Mouse (Mus musculus): ENCODE measurements at regions not wholly inside any gene's neighbourhood (a gene's known extent, or its start where the extent isn't known, plus 50 kb on each side); places are given as distances from the start of the nearest gene placed in this dataset.

- no peak for DNase-seq (ENCODE audit: low spot score)
Measured at GRCm38 (mm10) chr13:107179551-107179950, 157.6 kb upstream of the Kif2a start.

DNA sequence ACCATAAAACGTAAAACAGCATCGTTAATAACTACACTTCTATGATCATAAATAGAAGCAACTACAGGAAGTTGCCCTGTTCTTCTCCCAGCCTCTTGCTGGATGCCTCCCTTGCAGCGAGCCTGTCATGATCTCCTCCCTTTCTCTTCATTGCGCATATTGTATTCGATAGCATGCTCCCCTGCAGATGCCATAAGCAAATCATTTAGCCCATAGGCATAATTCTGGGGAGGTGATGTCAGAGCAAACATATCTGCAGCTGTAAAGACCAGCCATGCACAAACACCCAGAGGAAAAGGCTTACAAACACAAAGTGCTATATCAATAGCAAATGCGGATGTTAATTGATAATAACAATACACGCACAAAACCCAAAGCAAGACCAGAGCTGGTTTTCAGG lies 155.7 kb upstream of the Kif2a start:
- DNase-seq (ENCODE audit: low spot score), result no peak

DNA sequence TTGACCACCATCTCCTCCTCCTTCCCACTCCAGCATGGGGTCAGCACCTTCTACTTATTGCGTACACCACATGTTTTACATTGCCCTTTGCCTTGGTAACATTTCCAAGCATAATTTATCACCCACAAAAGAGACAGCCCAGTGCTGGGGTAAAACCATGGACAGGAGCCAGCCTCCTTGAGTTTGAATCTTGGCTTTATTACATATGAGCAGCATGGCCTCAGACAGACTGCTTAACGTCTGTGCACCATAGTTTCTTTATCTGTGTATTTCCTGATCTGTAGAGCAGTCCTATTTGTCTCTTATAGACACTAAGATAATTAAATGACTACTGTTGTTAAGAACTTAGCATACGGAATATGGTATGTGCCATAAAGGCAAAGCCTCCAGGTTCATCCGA lies 154.0 kb upstream of the Kif2a start:
- DNase-seq (ENCODE audit: low spot score), result no peak

DNA sequence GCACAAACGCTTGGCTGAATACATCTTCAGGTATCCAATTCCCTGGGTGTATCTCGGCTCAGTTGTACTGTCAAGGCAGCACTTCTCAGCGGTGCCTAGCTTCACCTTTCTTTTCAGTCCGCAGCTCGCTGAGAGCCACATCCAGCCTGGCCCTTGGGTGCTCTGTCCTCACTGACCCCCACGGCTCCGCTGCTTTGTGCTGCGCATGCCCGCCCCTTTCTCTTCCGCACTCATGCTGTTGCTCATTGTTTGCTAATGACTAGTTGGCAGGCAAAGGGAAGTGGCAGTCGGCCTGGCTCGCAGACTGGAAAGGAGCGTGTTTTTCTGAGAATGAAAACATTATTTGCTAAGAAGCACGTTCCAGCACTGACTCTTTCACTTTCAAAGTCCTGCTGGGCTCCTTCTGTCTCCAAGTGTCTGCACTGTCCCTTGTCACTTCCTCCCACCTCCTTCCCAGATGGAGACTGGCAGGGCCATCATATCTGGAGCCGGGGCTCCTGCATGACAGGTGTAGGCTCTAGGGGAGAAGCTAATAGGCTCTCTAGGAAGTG lies 146.7 kb upstream of the Kif2a start:
- peak; percentile 25 for DNase-seq (ENCODE audit: low spot score)

DNA sequence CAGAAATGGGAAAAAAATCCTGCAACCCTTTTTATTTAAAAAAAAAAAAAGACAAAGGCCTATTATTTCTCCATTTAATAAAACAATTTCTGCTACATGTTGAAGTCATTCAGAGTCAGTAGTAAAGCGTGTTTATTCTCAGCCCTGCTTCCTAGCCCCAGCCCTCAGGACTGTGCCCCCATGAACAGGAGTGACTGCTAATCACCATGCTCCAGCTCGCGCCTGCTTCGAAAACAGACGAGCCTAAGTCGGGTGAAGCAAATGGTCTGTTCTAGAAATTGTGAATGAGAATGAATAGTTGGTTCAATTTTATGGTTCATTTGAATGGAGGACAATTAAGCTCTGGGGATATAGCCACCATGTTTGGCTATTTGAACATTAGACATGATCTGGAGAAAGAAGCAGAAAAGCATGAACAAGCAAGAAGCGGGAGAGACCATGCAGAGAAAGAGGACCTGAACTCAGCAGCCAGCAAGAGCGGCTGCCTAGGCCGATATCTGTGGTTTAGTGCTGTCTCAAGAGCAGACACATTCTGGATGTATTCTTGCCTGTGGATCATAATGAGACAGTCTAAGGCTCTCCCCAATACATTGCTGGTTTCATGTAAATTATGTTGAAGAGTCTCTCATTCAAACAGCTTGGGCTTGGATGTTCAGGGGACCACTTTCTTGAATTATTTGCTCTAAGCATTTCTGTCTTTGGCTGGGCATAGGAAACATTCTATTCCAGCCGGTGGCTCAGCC lies 146.1 kb upstream of the Kif2a start:
- DNase-seq (ENCODE audit: low spot score), result no peak

- DNase-seq (ENCODE audit: low spot score), result no peak
Measured at GRCm38 (mm10) chr13:107151548-107151947, 129.6 kb upstream of the Kif2a start.

DNA sequence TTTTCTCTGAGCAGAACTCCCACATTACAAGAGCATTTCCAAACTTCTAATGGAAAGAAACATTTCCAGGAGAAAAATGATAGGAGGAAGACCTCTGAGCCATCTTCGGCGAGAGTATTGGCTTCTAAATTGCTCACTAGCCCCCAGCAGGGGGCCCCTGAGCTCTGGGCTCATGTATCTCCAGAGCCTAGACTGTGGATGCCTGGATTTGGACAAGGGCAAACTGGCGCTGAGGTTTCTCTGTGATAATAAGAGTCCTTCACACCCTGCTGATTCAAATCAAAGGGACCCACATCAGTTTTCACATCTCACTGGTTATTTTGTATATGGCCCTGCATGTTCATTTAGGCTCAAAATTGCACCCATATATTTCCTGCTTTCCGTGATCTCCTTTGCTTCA lies 119.3 kb upstream of the Kif2a start:
- DNase-seq (ENCODE audit: low spot score), result no peak

DNA sequence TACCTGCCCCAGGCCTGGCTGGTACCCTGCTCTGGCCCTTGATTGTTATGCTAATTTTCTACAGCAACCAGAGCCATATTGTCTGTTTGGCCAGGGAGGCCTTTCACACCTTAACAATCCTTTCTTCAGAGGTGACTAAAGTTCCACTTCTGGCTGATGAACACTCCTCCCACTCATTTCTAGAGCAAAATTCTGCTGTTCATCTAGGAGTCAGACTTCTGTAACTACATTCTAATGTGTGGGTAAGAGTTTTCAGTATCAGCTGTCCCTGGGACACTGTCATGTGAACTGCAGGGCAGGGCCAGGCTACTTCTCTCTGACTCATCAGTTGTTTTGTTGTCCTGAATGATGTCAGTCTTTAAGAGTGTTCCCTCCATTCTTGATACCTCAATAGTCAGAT lies 112.2 kb upstream of the Kif2a start:
- DNase-seq (ENCODE audit: low spot score), result no peak

GRCm38 (mm10) chr13:107126636-107127035 lies 104.7 kb upstream of the Kif2a start:
- no peak for DNase-seq (ENCODE audit: low spot score)

DNA sequence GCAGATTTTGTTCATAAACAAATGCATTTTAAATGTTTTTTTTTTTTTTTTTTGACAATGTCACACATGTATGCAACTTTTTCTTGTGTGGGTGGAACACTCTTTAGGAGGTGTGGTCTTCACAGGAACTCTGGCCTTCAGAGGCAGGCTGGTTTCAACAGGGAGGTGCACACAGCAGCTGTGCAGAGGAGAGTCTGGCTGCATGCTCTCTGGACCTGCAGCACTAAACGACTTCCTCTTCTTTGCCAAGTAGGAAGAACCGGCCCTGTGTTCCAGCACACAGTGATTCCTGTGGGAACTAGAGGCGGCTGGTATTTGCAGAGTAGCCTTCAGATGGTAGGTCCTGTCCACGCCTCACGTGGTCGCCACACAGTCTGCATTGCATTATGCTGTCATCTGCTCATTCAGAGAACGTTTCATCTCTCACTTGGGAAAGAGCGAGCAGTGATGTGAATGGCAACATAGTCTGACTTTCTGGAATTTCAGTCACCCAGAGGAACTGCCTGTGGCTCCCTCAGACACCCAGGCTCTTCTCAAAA lies 102.3 kb upstream of the Kif2a start:
- DNase-seq (ENCODE audit: low spot score), result no peak

DNA sequence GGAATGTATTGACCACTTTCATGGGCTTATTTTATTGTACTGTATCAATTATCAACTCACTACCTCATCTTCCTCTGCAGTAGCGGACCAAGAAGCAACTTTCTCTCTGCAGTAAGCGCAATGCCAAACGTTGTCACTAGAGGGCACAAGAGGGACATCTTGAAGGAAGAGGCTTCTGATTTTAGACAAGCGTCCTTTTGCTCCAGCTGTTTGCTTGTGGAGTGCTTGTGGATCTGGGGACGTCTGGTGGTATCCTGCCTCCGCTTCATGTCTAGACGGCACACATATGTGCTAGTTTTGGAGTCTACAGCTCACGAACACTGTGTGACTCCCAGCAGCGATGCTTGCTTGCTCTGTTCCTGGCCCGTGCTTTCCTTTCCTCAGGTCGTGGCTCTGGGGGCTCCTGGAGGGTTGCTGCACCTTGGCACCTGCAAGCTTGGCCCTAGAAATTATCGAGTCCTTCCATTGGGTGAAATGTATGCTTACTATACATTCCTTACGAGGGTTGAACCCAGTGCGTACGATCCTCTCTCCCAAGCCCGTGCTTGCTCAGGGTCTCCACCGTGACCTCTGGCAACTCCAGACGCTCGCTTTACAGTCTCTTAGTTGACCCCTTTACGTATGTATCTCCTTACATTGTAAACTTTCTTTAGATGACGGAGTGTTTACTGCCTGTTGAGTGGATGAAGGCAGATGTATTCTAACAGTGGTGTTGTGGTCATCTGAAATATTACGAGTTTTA lies 92.2 kb upstream of the Kif2a start:
- peak; percentile 14 for DNase-seq (ENCODE audit: low spot score)

- DNase-seq (ENCODE audit: low spot score), result no peak
Measured at GRCm38 (mm10) chr13:107108045-107108444, 86.1 kb upstream of the Kif2a start.

- DNase-seq (ENCODE audit: low spot score), result no peak
Measured at GRCm38 (mm10) chr13:107107572-107107971, 85.6 kb upstream of the Kif2a start.

GRCm38 (mm10) chr13:107105510-107105909 lies 83.6 kb upstream of the Kif2a start:
- no peak for DNase-seq (ENCODE audit: low spot score)

- peak; percentile 50 for DNase-seq (ENCODE audit: low spot score)
Measured at GRCm38 (mm10) chr13:107101598-107101997, 79.7 kb upstream of the Kif2a start.

GRCm38 (mm10) chr13:107100852-107101325 lies 79.0 kb upstream of the Kif2a start:
- DNase-seq (ENCODE audit: low spot score), result no peak

DNA sequence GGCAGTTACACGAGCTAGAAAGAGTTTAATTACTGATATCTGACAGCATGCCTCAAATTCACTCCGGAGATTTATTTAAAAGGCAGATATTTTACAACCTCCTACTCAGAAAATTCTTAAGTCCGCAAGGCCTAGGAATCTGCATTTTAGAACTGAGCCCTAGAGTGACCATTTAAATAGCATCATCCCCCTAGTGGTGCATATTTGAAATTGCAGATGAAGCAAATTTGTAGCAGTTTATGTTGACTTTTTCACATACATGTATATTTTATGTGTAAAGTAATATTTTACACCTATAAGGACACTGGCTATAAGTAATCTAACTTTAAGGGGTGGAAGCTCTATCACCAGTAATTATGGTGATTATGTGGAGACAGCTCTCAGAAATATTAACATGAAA lies 78.2 kb upstream of the Kif2a start:
- no peak for DNase-seq (ENCODE audit: low spot score)

DNA sequence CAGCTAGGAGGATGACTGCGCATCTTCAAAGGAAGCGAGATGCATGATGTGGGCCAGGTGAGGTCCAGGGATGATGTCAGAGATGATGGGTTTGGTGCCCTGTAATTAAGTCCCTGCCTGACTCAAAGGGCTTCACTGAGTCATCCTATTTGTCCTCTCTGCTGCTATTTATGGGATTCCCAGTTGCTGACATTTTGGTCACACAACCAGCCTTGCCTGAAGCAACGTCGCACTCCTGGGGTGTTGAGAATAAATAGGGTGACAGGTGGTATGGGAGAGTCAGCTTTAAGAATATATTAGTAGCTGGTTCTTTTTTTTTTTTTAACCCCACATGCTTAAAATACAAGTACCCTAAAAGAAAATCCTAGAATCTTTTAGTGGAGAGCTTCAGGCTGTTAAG lies 75.1 kb upstream of the Kif2a start:
- DNase-seq (ENCODE audit: low spot score), result no peak

DNA sequence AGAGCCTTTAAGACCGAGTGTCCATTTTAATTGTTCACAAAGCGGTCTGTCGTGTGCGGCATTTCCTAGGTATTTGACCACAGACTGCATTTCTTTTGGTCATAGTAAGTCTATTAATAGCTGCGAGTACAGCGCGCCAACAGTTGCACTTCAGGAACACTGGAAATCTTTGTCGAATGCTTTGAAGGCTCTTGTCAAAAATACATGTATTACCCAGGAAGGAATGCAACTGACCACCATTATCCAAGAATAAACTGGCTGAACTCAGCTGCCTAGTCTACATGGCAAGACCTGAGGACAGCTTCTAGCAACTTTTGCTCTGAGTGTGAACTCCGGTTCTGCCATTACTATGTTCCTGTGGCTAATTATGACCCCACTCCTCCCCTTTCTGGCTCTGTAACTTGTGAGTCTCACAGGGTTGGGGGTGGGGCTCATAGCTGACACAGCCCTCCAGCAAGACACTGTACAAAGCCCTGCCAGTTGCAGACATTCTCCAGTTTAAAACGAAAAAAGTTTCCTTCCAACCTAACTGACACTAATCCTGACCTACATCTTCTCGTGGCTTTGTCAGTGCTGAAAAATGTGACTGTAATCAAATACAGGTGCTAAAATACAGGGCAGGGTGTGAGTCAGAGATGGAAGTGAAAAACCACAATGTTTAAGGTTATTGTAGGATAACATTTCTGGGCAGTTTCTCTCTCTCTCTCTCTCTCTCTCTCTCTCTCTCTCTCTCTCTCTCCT lies 73.2 kb upstream of the Kif2a start:
- DNase-seq (ENCODE audit: low spot score), result no peak

- DNase-seq (ENCODE audit: low spot score), result no peak
Measured at GRCm38 (mm10) chr13:107094487-107094886, 72.6 kb upstream of the Kif2a start.

DNA sequence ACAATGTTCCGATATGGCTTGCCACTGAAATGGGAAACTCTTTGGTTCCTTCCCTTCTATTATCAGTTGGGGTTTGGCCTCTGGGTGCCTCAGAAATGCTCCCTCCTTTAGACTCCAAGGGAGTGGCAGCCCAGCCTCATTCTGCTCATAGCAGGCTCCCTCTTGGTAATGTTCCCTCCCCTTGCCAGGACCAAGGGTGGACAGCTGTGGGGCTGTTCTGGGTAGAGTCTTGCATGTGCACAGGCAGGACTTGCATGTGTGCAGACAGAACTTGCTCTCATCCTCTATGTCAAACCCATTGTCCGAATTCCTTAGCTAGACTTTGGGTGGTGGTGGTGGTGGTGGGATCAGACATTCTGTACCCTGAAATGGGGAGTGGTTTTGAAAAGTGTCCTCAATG lies 71.8 kb upstream of the Kif2a start:
- DNase-seq (ENCODE audit: low spot score), result no peak

- no peak for DNase-seq (ENCODE audit: low spot score)
Measured at GRCm38 (mm10) chr13:107088198-107088597, 66.3 kb upstream of the Kif2a start.
